Mouse (Mus musculus) cortical plate, adult 2 months (tissue): Measurements from ENCODE around the gene Card9.

Experiments used
- CTCF ChIP-seq: fragments of 200-500 bp; IDR thresholded peaks from 2 replicates; pipeline ENCODE4 v1.5.1; 2011; ENCODE audit warnings: mild to moderate bottlenecking, control low read depth, low read length; ENCODE audit not compliant: insufficient read depth; ENCODE audit errors: extremely low read depth
- POLR2A ChIP-seq: fragments of 200-500 bp; IDR thresholded peaks from 2 replicates; pipeline ENCODE4 v1.6.1; 2011; ENCODE audit warnings: mild to moderate bottlenecking, low read length, control low read depth; ENCODE audit not compliant: insufficient read depth; ENCODE audit errors: extremely low read depth

DNA sequence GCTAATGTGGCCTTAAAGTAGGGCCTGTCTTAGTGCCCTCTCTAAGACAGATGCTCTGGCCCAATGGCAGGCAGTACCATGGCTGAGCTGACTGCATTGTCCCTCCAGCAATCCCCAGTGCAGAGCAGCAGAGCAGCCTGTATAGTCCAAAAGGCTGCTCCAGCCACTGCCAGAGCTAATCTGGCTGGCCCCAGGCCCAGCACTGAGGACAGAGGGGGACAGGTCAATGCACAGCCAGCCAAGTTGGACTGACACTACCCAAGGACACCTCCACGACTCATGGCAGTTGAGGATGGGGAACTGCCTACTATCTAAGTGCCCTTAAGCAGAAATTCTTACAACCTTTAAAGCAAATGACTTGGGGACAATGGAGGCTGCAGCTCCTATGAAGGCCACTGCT lies 7.9 kb upstream of the Card9 start:
- TF ChIP-seq POLR2A (no peak), CTCF (no peak)
